Mouse (Mus musculus): Measurements from ENCODE around the gene Kcnj3.
"Not testable (repeated sequence)": the region's sequence is repeated elsewhere in the genome, so short reads cannot be mapped to it uniquely, and the experiment has no call there.

The Kcnj3 gene

DNA sequence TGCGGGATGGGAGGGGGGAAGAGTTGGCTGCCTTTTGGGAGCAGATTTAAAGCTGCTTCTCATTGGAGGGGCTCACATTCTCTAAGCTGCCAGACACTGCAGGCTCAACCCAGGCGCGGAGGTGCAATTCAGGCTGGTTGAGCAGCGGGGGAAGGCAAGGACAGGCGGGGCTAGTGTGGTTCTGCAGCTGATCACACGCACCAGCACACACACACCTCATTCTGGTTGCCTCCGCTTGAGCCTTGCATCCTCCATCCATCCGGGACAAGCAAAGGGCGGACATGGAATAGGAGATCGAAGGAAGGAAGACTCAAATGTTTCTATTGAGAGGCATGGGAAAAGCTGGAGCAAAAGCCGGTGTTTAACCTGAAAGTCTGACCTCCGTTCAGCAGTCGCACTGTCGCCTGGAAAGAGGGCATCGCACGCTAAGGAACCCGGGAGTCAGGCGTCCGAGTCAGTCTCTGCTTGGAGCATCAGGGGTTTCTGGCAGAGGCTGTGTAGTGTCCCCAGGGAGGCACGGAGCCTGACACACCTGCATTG is at the start of gene Kcnj3:
TSS of gene Kcnj3 (plus strand) at position 250 of the 540 bp plus-strand sequence.
- DNase-seq (ENCODE audit: low read depth, low spot score) = no peak

GRCm38 (mm10) chr2:55390330-55390989 is 45.3 kb upstream of the Kcnj3 start:
- no peak for DNase-seq (ENCODE audit: low read depth, low spot score)

GRCm38 (mm10) chr2:55405307-55405706 is 30.5 kb upstream of the Kcnj3 start:
- DNase-seq (ENCODE audit: low read depth, low spot score) = no peak

GRCm38 (mm10) chr2:55427633-55428032 is 8.1 kb upstream of the Kcnj3 start:
- no peak for DNase-seq (ENCODE audit: low read depth, low spot score)

DNA sequence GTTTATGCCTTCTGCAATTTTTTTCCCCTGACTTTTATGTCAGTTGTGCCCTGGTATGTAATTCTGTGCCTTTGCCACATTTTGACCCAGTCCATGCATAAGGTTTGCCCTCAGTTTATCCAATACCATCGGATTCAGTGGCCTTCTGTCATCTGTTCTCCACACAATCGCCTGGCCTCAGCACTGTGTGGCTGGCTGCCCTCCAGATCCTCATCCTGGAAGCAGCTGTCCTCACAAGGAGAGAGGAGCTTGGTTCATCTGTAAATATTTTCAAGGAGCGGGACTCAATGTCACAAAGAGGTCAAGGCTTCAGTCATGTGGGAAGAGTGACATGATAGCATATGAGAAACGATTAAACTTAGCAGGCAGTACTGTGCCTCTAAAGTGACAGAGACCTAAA is 3.7 kb upstream of the Kcnj3 start:
- no peak for DNase-seq (ENCODE audit: low read depth, low spot score)

GRCm38 (mm10) chr2:55436261-55437006 is 664 bp downstream of the Kcnj3 start:
- no peak for DNase-seq (ENCODE audit: low read depth, low spot score)

DNA sequence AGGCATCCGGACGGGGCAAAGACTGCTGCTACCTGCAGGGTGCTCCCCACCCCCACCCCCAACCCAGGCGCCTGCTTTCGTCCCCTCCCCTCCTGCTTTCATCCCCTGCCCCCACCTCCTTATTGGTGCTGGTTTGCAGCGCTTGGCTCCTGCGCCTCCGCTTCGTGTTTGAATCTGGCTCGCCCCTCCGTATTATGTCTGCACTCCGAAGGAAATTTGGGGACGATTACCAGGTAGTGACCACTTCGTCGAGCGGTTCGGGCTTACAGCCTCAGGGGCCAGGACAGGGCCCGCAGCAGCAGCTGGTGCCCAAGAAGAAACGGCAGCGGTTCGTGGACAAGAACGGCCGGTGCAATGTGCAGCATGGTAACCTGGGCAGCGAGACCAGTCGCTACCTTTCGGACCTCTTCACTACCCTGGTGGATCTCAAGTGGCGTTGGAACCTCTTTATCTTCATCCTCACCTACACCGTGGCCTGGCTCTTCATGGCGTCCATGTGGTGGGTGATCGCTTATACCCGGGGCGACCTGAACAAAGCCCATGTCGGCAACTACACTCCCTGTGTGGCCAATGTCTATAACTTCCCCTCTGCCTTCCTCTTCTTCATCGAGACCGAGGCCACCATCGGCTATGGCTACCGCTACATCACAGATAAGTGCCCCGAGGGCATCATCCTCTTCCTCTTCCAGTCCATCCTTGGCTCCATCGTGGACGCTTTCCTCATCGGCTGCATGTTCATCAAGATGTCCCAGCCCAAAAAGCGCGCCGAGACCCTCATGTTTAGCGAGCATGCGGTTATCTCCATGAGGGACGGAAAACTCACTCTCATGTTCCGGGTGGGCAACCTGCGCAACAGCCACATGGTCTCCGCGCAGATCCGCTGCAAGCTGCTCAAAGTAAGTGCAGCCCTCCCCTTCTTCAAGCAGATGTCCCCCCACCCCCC is 1.5 kb downstream of the Kcnj3 start:
- DNase-seq (ENCODE audit: low read depth, low spot score) = no peak

DNA sequence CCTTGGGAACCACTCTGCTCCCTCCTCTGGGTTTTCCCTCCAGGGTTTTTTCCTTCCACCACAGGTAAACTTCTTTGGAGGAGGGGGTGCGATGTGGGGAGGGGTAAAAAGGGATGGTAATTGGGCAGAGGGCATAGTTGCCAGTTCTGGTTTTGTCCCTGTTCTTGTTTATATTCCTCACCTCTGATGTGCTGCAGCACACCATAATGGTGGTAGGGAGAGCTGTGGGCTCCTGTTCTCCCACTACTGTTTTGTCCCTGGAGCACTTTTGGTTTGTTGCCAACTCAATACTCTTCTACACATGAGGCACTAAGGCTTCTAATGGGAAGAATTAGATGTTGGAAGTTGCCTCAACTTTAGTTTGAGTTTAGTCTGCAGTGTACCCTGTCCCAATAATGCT is 2.2 kb downstream of the Kcnj3 start:
- no peak for DNase-seq (ENCODE audit: low read depth, low spot score)

DNA sequence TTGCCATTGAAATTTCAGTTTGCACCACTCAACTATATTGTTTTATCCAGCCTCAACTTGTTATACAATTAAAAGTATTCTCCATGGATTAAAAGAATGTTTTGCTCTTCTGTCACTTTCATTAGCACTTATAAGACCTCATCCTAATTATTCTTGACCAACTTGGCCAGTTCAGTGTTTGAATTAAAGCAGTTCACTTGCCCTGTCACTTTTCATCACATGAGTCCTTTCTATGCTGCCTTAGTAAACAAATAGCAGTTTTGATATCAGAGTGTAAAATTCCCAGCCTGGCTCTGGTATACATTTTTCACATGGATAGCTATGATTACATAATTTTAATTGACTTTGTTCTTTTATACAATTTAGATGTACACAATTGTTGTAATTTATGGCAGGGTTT is 3.4 kb downstream of the Kcnj3 start:
- no peak for DNase-seq (ENCODE audit: low read depth, low spot score)

DNA sequence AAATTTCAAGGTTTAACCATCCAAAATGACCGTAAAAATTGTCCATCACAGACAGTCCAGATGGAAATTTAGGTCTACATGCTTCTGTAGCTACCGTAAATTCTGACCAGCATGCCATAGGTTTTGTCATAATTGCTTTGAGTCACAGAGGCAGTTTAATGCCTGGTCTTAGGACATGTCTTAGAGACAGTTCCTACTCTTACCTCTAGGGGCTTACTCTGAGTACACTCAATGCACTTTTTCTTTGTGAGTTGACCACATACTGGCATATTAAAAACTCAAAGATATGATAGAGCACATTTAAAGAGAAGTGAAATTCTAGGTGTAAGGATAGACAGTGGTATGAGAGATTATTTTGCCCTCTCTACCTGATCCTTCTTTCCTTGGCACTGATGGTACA is 6.2 kb downstream of the Kcnj3 start:
- DNase-seq (ENCODE audit: low read depth, low spot score) = no peak

DNA sequence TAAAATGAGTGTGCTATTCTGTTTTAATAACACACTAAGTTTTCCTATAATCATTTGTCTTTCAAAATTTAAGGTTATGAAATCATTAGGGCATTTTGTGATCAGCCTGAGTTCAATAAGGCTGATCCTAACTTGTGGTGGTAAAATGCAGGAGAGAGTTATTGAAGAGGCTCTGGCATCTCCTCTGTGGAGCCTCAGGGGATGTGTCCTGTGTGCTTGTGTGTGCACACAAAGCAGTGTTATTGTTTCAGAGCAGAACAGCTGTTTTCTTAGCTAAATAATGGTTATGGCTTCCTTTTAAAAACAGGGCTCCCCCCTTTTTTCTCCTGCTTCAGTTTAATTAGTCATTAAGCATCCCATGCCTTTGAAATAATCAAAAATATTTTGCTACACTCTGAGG is 11.5 kb downstream of the Kcnj3 start:
- no peak for DNase-seq (ENCODE audit: low read depth, low spot score)

- DNase-seq (ENCODE audit: low read depth, low spot score) = no peak
Observed at GRCm38 (mm10) chr2:55450774-55451173, 15.0 kb downstream of the Kcnj3 start.

GRCm38 (mm10) chr2:55459195-55459594 is 23.4 kb downstream of the Kcnj3 start:
- DNase-seq (ENCODE audit: low read depth, low spot score) = no peak

DNA sequence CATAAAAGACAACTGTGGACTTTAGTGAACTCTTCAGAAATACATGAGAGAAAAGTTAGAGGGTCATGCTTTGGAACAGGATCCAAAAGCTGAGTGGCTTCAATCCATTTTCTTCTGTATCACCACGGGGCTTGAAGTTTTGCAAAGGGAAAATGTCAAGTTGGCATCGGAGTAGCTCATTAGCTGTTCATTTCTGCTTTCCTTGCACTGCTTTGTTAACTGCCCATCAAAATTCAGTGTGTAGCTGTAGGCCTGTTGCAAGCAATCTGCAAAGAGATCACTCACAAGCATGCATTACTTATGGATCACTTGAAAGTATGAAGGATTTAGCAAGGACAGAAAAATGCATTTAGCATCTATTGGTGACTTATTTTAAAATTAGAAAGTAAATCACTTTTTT is 33.4 kb downstream of the Kcnj3 start:
- DNase-seq (ENCODE audit: low read depth, low spot score) = no peak

DNA sequence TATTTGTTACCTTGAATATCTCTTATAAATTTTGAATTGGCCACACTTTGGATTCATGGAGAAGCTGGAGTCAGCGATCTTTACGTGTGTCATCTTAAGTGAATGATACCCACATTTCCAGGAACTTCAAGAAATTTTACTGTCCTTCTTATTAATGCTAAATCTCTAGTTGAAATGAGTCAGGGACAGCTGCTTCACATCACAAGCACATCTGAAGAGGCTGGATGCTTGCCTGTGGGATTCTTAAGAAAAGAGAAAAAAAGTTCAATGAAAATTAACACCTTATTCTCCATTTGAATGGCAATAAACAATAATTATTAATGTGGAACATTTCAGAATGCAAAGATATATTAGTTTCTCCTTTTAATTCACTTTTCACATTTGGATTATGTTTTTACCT is 34.2 kb downstream of the Kcnj3 start:
- no peak for DNase-seq (ENCODE audit: low read depth, low spot score)

GRCm38 (mm10) chr2:55479511-55479910 is 43.7 kb downstream of the Kcnj3 start:
- no peak for DNase-seq (ENCODE audit: low read depth, low spot score)

DNA sequence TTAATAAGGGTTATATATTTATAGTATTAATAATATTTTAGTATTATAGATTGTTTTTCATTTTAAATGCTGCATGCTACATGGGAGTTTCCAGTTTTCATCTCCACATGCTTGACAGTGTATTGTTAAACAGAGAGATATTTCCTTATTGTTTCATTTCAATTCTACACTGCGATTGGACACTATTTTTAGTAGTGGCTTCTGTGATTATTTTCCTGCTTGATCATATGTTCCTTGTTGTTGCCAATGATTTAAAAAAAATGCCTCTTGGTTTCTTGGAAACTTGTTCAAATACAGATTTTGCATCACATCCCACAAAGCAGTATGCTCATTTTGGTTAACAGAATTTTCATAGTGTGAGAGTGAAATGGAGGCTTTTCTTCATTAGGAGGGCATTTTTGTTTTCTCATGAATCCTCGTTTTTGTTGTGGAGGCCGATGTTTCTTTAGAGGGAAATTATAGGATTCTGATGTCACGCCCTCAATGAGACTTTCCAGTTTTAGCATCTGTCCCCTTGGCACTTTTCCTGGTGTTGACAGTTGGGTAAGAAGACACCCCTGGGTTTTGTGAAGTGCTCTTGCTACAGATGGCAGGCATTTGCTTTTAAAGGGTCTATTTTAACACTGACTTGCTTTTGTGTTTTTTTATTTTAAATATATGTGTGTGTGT is 44.3 kb downstream of the Kcnj3 start:
- no peak for DNase-seq (ENCODE audit: low read depth, low spot score)

- no peak for DNase-seq (ENCODE audit: low read depth, low spot score)
Observed at GRCm38 (mm10) chr2:55480602-55480965, 44.8 kb downstream of the Kcnj3 start.

- DNase-seq (ENCODE audit: low read depth, low spot score) = not testable (repeated sequence)
Observed at GRCm38 (mm10) chr2:55485500-55486129, 49.8 kb downstream of the Kcnj3 start.

DNA sequence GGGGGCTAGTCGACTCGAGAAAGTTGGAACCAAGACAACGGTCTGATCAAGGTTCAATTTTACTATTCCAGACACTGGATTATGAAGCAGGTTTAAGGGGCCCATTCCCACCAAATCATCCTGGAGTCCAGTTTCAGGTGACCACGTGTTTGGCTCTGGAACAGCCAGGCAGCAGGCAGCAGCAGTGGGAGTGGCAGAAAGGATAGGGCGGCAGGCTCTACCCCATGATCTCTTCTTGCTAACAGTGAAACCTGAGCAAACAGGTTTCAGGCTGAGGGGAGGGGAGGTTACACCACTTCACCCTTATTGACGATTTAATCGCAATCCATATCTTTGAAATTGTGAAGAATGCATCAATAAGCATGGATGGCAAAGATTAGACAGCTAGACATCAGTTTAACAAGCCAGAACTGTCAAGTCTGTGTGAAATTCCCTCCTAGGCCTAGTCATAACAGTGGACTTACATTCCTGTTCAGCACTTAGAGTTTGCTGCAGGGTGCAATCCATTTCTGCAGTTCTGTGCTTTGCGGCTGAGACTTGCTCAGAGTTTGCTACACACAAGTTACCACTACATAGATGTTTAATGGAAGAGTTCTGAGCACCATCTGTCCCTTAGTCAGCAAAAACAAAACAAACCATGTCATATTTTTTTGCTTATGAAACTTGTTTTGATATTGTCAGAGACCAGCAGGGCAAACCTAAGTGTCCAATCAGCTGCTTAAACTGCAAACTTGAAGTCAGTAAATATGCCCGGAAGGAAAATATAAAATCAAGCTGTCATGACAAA is 67.8 kb downstream of the Kcnj3 start:
- DNase-seq (ENCODE audit: low read depth, low spot score) = no peak
